Mouse (Mus musculus): Measurements from ENCODE around the gene Ptgfrn.
A peak's percentile ranks its signal among the peaks of the same experiment; 100 is the strongest.

The Ptgfrn gene

DNA sequence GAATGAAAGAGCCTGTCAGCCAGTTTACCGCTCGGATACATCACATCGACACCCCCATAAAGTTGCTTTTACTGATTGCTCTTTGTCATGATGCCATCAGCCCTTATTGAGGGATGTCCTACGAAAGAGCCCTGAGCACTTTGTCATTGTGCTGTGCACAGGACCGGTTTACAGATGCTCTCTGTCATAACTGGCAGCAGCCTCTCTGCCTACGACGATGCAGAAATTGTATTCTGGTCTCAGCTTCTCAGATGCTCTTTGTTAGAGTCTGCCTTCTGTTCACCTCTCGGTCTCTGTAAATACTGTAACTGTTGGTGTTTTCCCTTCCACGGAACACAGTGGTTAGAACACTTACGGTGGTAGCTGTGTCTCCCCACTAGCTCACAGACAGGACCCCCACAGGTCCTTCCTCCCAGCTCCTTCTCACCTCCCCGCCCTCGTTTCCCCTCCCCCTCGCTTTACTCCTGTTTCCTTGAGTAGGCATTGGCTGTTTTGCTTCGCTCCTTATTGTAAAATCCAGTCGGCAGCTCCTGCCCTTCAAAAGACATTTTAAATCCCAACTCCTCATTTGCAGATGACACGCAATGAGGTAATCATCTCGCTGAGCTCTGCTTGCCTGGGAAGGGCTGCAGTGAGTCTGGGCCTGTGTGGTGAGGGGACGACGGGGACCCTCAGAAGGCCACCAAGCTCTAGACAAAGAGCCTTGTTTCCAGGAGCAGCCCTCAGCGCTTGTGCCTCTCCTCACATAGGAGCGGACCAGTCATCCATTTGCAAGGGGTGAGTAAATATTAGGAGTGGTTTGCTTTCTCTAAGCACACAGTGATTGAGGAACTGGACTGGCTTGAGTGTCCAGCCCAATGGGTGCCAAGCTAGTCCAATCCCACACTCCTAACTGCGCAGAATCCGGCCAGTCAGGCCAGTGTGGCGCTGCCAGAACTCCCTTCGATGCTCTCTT, 6.6 kb upstream of the Ptgfrn start:
- DNase-seq (ENCODE audit: low spot score in 2 of 2): peak in 1 of 2 experiments; percentile 52

DNA sequence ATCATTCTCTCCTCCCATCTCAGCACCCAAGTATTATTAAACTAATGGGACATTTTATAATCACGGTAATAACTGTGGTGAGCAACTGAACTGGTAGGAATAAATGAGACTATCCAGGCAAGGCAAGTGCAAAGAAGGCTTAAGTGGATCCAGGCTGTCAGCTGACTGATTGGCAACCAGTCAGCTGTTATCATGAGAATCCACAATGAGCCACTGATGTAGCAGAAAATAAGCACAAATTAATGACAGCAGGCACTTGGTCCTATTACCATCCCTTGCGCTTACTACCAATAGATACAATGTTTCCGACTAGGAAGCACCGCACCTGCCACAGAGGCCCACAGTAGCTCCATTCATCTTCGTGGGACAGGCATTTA, 2.4 kb upstream of the Ptgfrn start:
- DNase-seq (ENCODE audit: low spot score in 2 of 2): no peak

DNA sequence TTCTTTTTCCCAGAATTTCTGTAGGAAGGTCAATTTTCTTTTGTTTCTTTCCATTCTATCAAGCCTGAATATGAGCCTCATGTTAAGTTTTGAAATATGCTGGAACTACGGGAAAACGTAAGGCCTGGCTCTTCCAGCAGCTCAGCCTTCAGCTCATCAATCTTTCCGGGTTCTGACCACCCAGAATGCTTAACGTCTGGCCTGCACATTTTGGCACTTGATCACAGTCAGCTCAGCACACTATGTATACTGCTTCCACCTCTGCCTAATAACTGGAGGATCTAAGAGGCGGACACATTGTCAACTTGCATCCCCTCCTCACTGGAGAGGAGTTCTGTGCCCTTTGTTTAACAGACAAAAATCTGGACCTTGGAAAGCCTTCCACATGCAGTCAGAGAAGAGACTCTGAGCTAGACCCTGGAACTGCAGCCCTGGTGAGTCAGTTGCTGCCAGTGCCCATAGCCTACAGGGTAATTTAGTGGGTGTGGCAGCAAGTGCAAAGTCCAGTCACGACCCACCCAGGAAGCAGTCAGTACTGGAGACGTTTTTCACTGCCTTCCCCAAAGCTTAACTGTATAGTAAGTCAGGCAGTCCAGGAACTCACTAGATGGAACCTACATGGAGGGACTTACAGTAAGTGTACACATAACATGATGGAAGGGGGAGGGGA, 1.9 kb upstream of the Ptgfrn start:
- DNase-seq (ENCODE audit: low spot score in 2 of 2): no peak

DNA sequence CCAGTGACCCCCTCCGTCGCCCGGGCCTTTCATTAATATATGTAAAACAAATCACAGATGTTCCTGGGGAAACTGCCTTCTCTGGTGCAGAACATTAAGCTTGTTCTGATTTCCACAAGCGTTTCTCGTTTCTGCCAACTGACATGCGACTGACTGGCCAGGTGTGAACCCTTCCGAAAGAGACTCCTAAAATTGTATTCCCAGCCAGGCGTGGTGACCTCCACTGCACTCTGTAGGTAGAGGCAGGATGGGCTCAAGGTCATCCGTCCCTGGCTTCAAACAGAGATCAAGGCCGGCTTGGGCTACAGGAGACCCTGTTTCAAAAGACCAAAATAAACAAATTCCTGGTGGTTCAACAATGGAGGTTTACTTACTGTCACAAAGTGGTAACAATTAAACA, 1.2 kb upstream of the Ptgfrn start:
- no peak for DNase-seq (ENCODE audit: low spot score in 2 of 2)

DNA sequence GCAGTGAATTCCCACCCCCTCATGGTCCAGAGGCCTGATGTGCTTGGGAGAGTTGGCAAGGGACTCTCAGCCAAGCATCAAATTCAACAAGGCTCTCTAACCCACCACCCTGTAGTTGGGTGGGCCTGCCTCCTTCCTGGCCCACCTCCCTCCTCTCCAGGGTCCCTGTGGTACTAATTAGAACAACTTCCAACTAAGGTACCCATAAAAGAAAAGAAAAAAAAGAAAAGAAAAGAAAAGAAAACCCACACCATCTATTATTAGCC, 693 bp upstream of the Ptgfrn start:
- no peak for DNase-seq (ENCODE audit: low spot score in 2 of 2)

DNA sequence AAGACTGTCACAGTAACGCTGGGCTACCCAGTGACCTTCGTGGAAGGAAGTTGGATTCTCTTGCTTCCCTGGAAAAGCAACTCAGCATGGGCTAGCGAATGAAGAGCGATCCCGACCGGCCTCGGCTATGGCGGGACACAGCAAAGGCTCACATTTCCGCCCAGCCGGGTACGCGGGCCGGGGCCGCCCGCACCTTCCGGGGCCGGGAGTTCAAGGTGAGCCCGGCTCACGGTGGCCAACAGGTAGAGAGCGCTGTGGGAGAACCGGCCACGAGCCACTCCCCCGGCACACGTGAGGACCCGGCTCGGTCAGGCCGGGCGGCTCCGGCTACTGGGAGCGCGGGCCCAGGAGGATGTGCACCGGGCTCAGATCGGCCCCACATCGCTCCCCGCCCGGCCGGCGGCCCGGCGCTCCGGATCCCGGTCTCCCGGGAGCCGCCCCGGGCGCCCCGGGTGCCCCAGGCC, 488 bp downstream of the Ptgfrn start:
- peak; percentile 44 to 51 for DNase-seq (ENCODE audit: low spot score in 2 of 2)

DNA sequence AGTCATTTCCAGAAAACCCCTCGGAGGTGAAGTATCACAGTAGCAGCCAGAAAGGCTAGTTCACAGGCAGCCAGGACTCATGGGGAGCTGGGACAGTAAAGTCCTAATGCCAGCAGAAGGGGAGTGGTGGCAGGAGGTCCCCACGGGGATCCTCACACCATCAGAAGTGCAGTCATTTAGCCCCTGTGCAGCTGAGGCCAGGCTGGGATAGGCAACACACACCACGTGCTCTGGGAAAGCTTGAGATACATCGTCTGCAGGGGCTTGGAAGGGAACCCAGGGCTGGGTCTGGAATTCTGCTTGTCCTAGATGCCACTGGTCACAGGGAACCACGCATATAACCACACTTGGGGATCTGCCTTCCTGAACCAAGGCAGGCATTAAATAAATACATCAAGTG, 1.2 kb downstream of the Ptgfrn start:
- DNase-seq (ENCODE audit: low spot score in 2 of 2): no peak

DNA sequence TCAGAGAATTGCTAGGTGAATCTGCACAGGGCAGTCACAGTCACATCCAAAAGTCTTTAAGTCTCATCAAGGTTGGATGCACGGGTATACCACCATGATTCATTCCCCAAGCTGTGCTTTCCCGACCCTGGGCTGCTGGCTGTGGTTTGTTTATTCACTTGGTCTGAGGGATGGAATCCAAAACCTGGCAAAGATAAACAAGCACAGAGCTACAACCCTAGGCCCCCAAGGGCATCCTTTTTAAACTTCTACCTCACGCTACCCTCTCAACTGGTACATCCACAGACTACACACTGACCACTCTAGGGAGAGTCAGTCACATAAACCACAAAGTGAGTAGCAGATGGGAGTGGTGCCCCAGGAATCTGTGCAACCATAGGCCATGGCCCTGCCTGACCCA, 1.8 kb downstream of the Ptgfrn start:
- DNase-seq (ENCODE audit: low spot score in 2 of 2): no peak

DNA sequence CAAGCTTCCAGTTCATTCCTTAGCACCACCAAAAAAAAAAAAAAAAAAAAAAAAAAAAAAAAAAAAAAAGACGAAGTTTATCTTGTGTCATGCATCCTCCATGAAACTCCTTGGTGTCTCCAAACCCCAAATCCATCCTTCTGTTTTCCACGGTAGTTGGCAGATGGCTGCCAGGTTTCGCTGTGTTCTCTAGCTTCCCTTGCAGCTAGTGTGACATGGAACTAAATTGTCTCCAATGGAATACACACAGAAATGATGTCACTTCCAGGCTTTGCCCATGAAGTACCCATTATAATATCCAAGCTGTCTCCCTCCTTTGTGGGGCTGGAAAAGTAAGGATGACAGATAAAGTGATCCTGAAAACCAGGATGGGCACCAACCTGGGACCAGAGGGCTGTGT, 3.8 kb downstream of the Ptgfrn start:
- no peak for DNase-seq (ENCODE audit: low spot score in 2 of 2)

DNA sequence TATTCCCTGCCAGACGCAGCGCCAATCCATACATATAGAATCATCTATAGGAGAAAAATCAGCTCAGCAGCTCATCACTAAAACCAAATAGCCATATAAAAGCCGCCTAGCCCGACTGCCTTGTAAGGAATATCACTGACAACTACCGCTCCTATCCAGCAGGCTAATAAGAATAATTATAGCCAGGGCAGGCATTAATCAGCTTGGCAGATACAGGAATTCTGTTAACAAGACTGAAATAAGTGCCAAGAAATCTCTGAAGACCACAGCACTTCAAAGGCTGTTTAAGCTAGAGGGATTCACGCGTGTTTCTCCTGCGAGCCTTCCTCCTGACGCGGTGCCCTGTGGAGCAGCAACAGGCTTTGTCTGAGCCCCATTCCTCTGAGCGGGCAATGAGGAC, 4.6 kb downstream of the Ptgfrn start:
- no peak for DNase-seq (ENCODE audit: low spot score in 2 of 2)

DNA sequence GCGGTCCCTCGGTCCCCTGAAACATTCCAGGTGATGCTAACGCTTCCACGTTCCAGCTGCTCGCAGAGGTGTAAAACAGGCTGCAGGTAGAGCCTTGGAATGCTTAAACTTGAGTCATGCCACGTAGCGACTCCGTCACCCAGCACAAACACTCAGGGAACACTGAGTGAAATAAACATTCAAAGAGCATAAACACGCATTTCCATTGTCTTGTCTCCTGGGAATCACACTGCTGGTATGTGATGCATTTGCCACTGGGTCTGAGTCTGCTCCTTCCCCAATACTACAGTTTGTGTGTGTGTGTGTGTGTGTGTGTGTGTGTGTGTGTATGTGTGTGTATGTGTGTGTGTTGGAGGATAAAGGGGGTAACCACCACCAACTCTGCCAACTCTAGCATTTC, 5.2 kb downstream of the Ptgfrn start:
- no peak for DNase-seq (ENCODE audit: low spot score in 2 of 2)

DNA sequence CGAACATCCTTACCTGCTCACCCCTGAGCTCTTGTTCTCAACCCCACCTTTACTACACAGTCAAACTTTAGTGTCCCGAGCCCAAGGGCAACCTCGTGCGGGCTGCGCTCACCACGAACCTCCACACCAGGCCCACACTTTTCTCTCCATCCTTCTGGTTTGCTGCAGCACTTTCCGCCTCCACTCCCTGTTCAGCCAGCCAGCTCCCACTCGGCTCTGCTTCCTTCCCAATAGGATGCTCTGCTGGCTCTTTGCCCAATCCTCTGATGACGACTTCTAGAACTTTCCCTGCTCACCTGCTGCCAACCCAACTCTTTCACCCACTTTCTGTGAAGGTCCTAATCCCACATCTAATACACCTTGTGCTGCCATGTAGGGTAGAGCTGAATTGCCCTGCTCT, 6.3 kb downstream of the Ptgfrn start:
- no peak for DNase-seq (ENCODE audit: low spot score in 2 of 2)

DNA sequence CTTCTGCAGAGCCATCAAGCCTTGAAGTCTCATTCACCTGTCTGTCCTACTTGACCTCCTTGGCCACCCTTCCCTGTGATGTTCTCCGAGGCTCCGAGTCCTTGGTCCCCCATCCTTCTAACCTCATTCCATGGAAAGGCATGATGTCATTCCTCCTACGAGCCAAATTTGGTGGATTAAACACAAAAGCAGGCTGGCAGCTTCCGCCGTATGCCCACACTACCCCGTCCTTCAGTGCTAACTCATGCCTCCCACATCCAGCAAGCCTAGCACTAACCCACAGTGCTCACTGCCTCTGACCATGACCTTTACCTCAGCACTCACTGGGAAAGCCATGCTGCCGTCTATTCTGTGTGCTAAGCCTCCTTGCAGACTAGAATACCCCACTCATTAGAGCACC, 8.0 kb downstream of the Ptgfrn start:
- no peak for DNase-seq (ENCODE audit: low spot score in 2 of 2)

DNA sequence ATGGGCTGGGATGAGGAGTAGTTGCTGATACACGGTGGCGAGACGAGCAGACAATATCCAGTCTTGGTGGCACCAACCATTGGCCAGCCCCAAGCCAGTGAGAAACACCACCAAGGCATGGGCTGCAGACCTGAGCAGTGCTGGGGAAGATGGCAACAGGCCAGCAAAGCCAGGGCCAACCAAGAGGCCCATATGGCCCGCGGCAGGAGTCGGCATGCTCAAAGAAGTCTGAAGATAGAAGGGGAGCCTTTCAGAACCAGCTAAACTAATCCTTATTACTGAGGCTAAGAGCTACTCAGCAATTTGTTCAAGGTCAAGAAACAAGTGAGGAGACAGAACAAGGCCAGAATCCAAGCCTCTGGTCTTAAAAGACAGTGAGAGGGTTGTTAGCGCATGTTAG, 8.9 kb downstream of the Ptgfrn start:
- DNase-seq (ENCODE audit: low spot score in 2 of 2): no peak

DNA sequence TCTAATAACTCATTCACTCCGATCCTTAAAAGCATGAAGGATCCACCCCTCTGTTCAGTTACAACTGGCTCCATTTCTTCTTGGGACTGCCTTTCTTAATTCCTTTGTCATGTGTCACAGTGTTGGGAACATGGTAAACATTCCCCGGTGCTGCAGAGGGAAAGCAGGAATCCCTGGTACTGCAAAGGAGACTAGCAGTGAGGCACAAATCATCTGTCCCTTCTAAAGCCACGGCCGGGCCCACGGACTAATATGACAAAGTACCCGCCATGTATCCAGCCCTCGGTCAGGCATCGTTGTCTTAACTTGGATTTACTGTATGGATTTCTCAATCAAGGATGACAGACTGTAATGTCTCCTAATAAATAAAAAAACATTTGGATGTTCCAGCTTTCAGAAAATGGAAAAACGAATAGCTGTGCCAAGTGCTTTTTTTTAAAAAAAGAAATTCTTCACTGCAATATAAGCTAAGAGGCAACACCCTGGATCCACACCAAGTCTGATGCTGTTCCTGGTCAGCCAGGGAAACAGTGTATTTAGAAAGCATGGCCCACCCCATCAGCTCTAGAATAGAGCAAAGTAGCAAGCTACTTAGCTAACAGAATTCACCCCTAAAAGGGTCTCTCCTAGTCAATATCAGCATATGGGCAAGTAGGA, 10.2 kb downstream of the Ptgfrn start:
- DNase-seq (ENCODE audit: low spot score in 2 of 2): no peak

DNA sequence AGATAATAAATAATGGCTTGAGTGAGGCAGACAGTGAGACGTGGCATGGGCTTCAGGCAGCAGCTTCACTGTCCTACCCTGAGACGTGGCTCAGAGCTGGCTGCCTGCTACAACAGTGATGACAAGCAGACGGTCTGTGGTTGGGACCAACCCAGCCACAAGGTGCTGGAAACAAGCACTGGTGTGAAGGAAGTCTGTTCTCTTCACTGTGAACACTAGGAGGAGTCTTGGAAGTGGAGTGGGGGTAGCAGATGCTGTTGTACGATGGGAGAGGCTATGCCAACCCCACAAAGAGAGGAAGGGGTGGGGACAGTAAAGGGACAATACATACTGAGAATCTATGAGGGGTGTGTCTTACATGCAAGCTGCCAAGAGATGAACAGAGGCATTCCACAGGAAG, 12.0 kb downstream of the Ptgfrn start:
- DNase-seq (ENCODE audit: low spot score in 2 of 2): no peak

DNA sequence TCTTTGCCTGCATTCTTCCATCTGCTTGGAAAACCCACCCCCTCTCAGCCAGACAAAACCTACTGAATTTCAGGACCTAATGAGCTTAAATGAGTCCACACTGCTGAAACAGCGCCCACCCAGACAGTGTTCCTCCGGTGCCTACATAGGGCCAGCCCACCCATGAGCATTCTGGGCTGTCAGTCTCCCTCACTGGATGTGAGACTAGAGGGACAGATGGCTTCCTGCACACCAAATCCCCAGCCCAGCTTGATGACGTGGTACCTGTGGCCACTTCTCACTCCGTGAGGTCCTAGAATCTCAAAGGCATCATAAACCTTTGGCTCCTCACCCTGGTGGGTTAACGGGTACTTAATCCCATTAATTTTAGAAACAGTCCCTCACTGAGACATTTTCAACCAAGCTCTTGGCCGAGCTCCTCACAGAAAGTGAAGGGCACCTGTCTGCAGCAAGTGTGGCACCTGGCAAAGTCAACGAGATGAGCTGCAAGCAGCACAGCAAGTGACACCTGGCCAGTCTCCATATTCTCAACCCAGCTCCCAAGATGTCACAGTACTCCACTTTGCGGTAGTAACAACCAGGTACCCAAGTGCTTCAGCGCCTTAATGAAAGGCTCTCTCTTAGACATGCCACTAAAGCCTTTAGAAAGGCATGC, 12.8 kb downstream of the Ptgfrn start:
- DNase-seq (ENCODE audit: low spot score in 2 of 2): no peak

DNA sequence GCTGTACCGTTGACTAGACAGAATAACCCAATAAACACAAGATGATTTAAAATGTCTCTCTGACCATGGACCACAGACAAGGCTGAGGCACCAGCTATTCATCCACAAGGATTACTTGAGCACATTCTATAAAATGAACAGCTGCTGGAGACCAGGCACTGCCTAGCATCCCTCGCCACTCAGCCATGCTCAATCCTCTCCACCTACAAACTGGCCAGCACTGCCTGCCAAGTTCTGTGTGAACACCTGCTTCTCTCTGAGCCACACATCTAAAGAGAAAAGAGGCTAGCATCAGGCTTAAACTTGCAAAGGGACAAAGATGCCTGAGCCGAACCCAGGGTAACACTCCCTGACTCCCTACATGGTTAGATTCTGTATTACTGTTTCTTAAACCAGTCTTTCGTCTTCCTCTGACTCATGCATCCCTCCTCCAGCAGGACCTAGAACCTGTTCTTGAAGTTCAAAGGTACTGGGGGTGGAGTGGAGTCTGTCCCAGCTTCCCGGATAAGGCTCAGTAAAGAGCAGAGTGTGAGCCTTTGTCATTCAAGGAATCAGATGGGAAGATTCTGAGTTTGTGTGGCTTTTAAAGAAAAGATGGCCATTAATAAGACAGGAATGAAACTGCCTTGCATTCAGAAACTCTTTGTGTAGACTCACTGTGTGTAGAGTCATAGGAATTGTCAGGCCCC, 14.2 kb downstream of the Ptgfrn start:
- DNase-seq (ENCODE audit: low spot score in 2 of 2): no peak

DNA sequence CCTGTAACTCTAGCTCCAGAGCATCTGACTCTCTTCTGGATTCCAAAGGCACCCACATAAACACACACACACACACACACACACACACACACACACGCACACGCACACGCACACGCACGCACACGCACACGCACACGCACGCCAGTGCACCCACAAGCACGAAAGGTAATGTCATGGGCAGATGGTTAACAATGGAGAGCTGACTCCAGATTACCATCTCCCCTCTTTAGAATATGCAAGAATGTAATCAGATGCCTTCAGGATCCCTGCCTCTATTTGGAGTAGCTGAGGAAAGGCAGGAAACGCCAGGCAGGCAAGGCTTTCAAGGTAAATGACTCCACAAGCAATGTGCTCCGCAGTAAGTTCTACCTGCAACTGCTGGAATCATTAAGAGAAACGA, 17.9 kb downstream of the Ptgfrn start:
- DNase-seq (ENCODE audit: low spot score in 2 of 2): no peak

DNA sequence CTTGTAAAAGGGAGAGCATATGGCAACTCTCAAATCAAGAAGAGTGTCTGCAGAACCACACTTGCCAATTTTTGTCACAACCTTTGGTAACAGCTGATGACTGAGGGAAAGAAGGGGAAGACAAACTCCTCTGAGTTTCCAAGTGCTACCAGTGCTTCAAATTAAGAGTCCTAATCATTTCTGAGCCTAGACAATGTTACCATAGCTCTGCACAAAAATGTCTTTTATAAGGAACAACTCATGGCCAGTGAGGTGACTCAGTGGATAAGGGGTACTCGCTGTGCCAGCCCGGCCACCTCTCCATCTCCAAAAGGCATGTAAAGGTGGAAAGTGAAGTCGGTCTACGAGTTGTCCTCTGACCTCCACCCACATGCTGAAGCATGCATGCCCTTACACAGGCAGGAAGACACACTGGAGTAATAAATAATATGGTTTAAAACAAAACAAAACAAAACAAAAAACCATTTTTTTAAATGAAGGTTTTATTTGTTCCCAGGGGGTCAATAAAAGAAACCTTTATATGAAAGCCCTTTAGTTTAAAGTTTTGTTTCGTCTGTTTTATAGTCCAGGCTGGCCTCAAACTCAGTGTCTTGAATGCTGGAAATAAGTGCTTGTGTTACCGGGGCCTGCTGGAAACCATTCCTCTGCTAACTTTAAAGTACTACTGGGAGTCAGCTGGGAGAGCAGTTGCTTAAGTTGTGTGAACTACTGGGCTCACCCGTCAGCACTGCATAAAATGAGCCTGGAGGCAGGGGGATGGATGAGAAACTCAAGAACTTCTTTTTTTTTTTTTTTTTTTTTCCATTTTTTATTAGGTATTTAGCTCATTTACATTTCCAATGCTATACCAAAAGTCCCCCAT, 23.3 kb downstream of the Ptgfrn start:
- no peak for DNase-seq (ENCODE audit: low spot score in 2 of 2)

DNA sequence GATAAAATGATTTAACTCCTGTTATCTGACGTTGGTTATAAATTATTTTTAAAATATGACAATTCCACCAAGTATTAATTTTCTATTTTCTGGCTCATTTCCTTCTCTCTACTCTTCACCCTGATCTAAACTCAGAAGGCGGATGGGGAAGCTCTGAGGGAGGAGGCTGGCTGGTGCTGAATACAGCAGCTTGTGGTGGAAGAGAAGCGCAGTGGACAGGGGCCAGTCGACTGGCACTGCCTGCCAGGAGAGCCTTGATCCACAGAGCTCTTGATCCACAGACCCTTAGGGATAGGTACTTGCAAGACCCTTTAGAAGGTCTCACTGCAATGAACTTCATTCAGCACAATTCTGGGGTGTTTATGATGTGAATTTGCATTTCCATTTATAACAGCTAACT, 29.2 kb downstream of the Ptgfrn start:
- no peak for DNase-seq (ENCODE audit: low spot score in 2 of 2)
